Mouse (Mus musculus): ENCODE data around the gene Hs3st3a1. TPM values are rescaled to one million over a fixed set of nuclear protein-coding genes. Genes with fewer than 3 reads are reported as not detected.

Gene Hs3st3a1
- polyA plus RNA-seq (2017; shearing (Covaris generic)) = not detected

DNA sequence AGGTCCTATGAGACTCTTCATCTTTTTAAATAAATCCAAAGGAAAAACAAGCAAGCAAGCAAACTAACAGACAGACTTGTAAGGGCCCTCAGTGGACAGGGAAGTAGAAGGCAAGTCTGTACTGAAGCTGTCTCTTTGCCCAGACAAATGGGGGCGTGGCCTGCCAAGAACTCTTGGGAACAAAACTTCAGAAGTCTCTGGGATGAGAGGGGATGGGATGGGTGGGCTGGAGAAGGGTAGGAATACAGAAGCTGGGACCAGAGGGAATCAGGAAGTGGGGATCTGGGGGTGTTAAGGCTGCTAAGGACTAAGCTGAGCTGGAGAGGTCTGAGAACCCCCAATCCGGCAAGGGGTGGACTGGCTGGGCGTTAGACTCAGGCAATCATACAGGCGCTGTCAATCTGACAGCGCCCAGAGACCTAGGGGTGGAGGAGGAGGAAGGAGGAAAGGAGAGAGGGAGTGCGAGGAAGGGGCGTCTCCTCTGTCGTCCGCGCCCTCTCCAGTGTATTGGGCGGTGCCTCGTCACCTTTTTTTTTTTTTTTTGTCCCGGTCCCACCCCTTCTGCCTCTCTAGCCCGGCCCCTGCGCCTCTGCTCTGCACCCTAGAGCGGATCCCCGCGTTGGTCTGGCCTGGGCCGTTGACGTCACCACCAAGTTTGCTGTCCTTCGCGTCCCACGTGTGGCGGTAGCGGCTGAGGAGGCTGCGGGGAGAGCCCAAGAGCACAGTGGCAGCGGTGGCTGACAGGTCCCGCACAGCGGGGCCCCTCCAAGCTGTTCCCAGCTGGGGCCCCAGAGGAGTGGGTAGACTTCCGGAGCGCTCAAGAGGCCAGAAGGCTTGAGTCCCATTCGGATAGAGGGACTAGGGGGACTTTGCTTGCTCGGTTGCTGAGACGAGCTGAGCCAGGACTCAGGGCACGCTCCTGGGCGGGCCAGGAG is at the start of gene Hs3st3a1:
TSS of gene Hs3st3a1 (plus strand) at position 722 of the 935 bp plus-strand sequence.

DNA sequence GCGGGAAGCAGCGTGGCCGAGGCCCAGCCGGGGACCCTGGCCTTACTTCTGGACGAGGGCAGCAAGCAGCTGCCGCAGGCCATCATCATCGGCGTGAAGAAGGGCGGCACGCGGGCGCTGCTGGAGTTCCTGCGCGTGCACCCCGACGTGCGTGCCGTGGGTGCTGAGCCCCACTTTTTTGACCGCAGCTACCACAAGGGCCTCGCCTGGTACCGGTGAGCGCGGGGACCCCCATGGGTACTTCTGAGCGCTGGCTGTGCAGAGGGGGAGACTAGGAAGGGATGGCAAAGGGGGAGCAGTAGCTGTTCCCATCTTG is 1.2 kb downstream of the Hs3st3a1 start, which contains the start of gene F930015N05Rik:
TSS of gene F930015N05Rik (minus strand) at position 242 of the 316 bp plus-strand sequence.

Other genes with a start within 250 kb of the Hs3st3a1 start
- not detected for gene F930015N05Rik, start 1.3 kb downstream of the Hs3st3a1 start, polyA plus RNA-seq (2017; shearing (Covaris generic))

All from effector memory CD4-positive, alpha-beta T cell, adult 5 months (primary cell).